8 mouse cellular contexts compared by ENCODE assay signal in genomic region chr15:8168591-8169265, GRCm38 (mm10). TPM values are rescaled to one million over a fixed set of nuclear protein-coding genes. Genes with fewer than 3 reads are reported as not detected.
DNase-seq lines count a peak whose midpoint lies in the region; ATAC-seq and TF ChIP-seq lines count a peak whose summit lies in the region.

Gene Cplane1, plus strand, starts transcription at chr15:8169106.

- peak; percentile 95 to 97 for DNase-seq in B cell, adult 2 months
- peak; percentile 96 for DNase-seq in brain, adult 2 months (ENCODE audit: low read depth, low spot score)
- peak; percentile 95 for DNase-seq in kidney, postnatal 0 days (ENCODE audit: low spot score)
- peak; percentile 94 for DNase-seq in liver, embryonic 11.5 days (ENCODE audit: low spot score)
- peak; percentile 96 for DNase-seq in naive thymus-derived CD4-positive, alpha-beta T cell, adult 2 months (ENCODE audit: low read depth)

- H3K4me1 ChIP-seq in heart, embryonic 12.5 days (replicated peaks) = no peaks in the 10 kb centered on the region
- H3K4me1 ChIP-seq in kidney, postnatal 0 days (replicated peaks; ENCODE audit: insufficient read depth, low read length) = no peaks in the 10 kb centered on the region
- no peaks in the 10 kb centered on the region for H3K4me1 ChIP-seq in liver, embryonic 11.5 days (replicated peaks; ENCODE audit: control insufficient read depth, insufficient read depth, low read length)
- no peaks in the 10 kb centered on the region for H3K4me1 ChIP-seq in stomach, embryonic 14.5 days (ENCODE audit: control insufficient read depth, insufficient read depth, low read length)

- peak; percentile 100 for ATAC-seq in erythroblast, adult 5-6 weeks (replicated peaks; ENCODE audit: low FRiP score, poor library complexity, severe bottlenecking)
- peak; percentile 99 for ATAC-seq in heart, embryonic 12.5 days (ENCODE audit: insufficient number of reproducible peaks, low FRiP score)
- peak; percentile 98 for ATAC-seq in kidney, postnatal 0 days (replicated peaks; ENCODE audit: low FRiP score, low read depth)
- ATAC-seq in liver, embryonic 11.5 days (replicated peaks; ENCODE audit: low FRiP score) = peak; percentile 97
- peak; percentile 99 for ATAC-seq in stomach, embryonic 14.5 days (ENCODE audit: insufficient number of reproducible peaks, insufficient read depth, low FRiP score, low read depth)

- H3K4me2 ChIP-seq in heart, embryonic 12.5 days = peak within 1 kb of the TSS; percentile 76
- H3K4me2 ChIP-seq in kidney, postnatal 0 days (ENCODE audit: low read length) = peak within 1 kb of the TSS; percentile 74
- peak within 1 kb of the TSS; percentile 92 for H3K4me2 ChIP-seq in liver, embryonic 11.5 days
- peak within 1 kb of the TSS; percentile 52 for H3K4me2 ChIP-seq in stomach, embryonic 14.5 days (replicated peaks; ENCODE audit: low read depth, low read length)

- H3K9ac ChIP-seq in heart, embryonic 12.5 days = peak within 1 kb of the TSS; percentile 93
- peak within 1 kb of the TSS; percentile 84 for H3K9ac ChIP-seq in kidney, postnatal 0 days (ENCODE audit: low read depth, low read length)
- H3K9ac ChIP-seq in liver, embryonic 11.5 days (ENCODE audit: low read depth, low read length) = peak within 1 kb of the TSS; percentile 77
- H3K9ac ChIP-seq in stomach, embryonic 14.5 days (replicated peaks; ENCODE audit: low read depth, low read length) = peak within 1 kb of the TSS; percentile 82

- H3K27ac ChIP-seq in heart, embryonic 12.5 days (ENCODE audit: poor library complexity, severe bottlenecking) = peak within 1 kb of the TSS; percentile 79
- peak within 1 kb of the TSS; percentile 55 for H3K27ac ChIP-seq in kidney, postnatal 0 days
- H3K27ac ChIP-seq in liver, embryonic 11.5 days (ENCODE audit: low read depth, low read length) = 0 out of 2 replicates have a peak within 1 kb of the TSS, but pooled peaks have one; percentile 35
- peak within 1 kb of the TSS; percentile 53; the same call in 1 of the 2 replicates for H3K27ac ChIP-seq in stomach, embryonic 14.5 days (ENCODE audit: low read length)

- H3K4me3 ChIP-seq in heart, embryonic 12.5 days = peak within 1 kb of the TSS; percentile 95
- peak within 1 kb of the TSS; percentile 85 for H3K4me3 ChIP-seq in kidney, postnatal 0 days (replicated peaks; ENCODE audit: low read depth, low read length)
- H3K4me3 ChIP-seq in liver, embryonic 11.5 days (ENCODE audit: low read depth, low read length) = peak within 1 kb of the TSS; percentile 82
- peak within 1 kb of the TSS; percentile 81 for H3K4me3 ChIP-seq in stomach, embryonic 14.5 days (ENCODE audit: low read depth, low read length)

- WGBS in heart, embryonic 12.5 days = under 1% methylated on average over 32 of the region's 47 CpGs
- 2% methylated on average over 35 of the region's 47 CpGs for WGBS in kidney, postnatal 0 days
- 1% methylated on average over 43 of the region's 47 CpGs for WGBS in liver, embryonic 11.5 days
- under 1% methylated on average over 45 of the region's 47 CpGs for WGBS in stomach, embryonic 14.5 days

- H3K9me3 ChIP-seq in heart, embryonic 12.5 days (replicated peaks) = no peaks in the 10 kb centered on the region
- no peaks in the 10 kb centered on the region for H3K9me3 ChIP-seq in kidney, postnatal 0 days (replicated peaks; ENCODE audit: low read length)
- no peaks in the 10 kb centered on the region for H3K9me3 ChIP-seq in liver, embryonic 11.5 days (ENCODE audit: control insufficient read depth, low read length)
- no peaks in the 10 kb centered on the region for H3K9me3 ChIP-seq in stomach, embryonic 14.5 days (ENCODE audit: control insufficient read depth, low read depth, low read length)

- no peaks in the 10 kb centered on the region for H3K27me3 ChIP-seq in heart, embryonic 12.5 days (replicated peaks)
- no peaks in the 10 kb centered on the region for H3K27me3 ChIP-seq in kidney, postnatal 0 days (ENCODE audit: insufficient read depth, low read length)
- H3K27me3 ChIP-seq in liver, embryonic 11.5 days (replicated peaks; ENCODE audit: control insufficient read depth, insufficient read depth, low read length) = no peaks in the 10 kb centered on the region
- no peaks in the 10 kb centered on the region for H3K27me3 ChIP-seq in stomach, embryonic 14.5 days (ENCODE audit: control insufficient read depth, insufficient read depth, low read length)

- H3K36me3 ChIP-seq in heart, embryonic 12.5 days = peaks cover 22% of the 10 kb centered on the region
- peaks cover 8% of the 10 kb centered on the region; the same call in 1 of the 2 replicates for H3K36me3 ChIP-seq in kidney, postnatal 0 days (ENCODE audit: insufficient read depth, low read length)
- H3K36me3 ChIP-seq in liver, embryonic 11.5 days (ENCODE audit: control insufficient read depth, insufficient read depth, low read length) = peaks cover 4% of the 10 kb centered on the region; the same call in 1 of the 2 replicates
- no peaks in the 10 kb centered on the region; the same call in 1 of the 2 replicates for H3K36me3 ChIP-seq in stomach, embryonic 14.5 days (ENCODE audit: control insufficient read depth, insufficient read depth, low read length)

- no peak for TF ChIP-seq CTCF in kidney, postnatal 0 days (IDR thresholded peaks at IDR 0.05; ENCODE audit: low read depth)

RNA-seq across cellular contexts. Expression of gene Cplane1, which starts in this region (rescaled TPM):
- 0.21 and 4.6 TPM in 2 replicates for total RNA-seq in erythroblast, adult 5-6 weeks (2015; ENCODE audit: low replicate concordance)
- total RNA-seq in erythroblast, adult 5-6 weeks (2017; ENCODE audit: low replicate concordance) = 0.94 and 1.5 TPM in 2 replicates
- polyA plus RNA-seq in heart, embryonic 12.5 days (2016; fragmentation: Nextera tagmentation; extraction: Ambion mirVana) = 5.9 TPM in 2 replicates
- 5.4 and 5.6 TPM in 2 replicates for polyA plus RNA-seq in kidney, postnatal 0 days (2015; fragmentation: Nextera tagmentation; extraction: Ambion mirVana)
- polyA plus RNA-seq in liver, embryonic 11.5 days (2014; fragmentation: Nextera tagmentation; extraction: Ambion mirVana) = 3.3 and 4.9 TPM in 2 replicates
- polyA plus RNA-seq in stomach, embryonic 14.5 days (2014; fragmentation: Nextera tagmentation; extraction: Ambion mirVana) = 17.7 and 19.1 TPM in 2 replicates

Comparison
In these comparisons a context has a peak if more than half of its experiments do, and no peak if none do; other contexts are left out.
1. Peak in every context shown above with its lines: DNase-seq, ATAC-seq, H3K4me3 ChIP-seq and H3K27ac ChIP-seq.